ENCODE assay signal across 11 mouse cellular contexts in the genomic region with DNA sequence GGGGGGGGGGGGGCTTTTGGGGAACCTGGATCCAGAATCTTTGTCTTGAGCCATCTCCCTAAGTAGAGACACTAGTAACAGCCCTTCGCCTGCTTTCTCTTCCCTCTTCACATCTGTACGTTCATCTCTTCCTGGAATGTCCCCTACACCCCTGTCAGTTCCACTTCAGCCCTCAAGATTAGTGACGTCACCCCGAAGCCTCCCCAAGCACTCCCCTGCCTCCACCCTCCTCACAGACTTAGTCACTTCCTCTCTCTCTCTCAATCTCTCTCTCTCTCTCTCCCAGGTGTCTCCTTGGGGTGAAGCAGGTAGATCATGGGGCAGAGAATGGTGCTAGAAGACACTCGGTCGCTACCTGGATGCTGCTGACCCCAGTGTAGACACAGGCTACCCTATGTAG. TPM values are rescaled to one million over a fixed set of nuclear protein-coding genes. Genes with fewer than 3 reads are reported as not detected.
A peak's percentile ranks its signal among the peaks of the same experiment; 100 is the strongest.
DNase-seq lines count a peak whose midpoint lies in the region; ATAC-seq and TF ChIP-seq lines count a peak whose summit lies in the region.
"Had no signal": no experiment of that assay in that cellular context is flagged by ENCODE, and none has a peak within 500 bp of the region (broad histone marks: within the 10 kb centered on the region; RNA-seq: fewer than 3 reads in every experiment).

No protein-coding gene starts in this region.

- no peaks in the 10 kb centered on the region for H3K9me3 ChIP-seq in kidney, postnatal 0 days (replicated peaks; ENCODE audit: low read length)
- no peaks in the 10 kb centered on the region for H3K9me3 ChIP-seq in kidney, embryonic 16.5 days (ENCODE audit: low read length)
- no peaks in the 10 kb centered on the region for H3K9me3 ChIP-seq in MEL (replicated peaks; ENCODE audit: insufficient read depth, low read length)
- no peaks in the 10 kb centered on the region for H3K9me3 ChIP-seq in hindbrain, embryonic 16.5 days (ENCODE audit: control insufficient read depth, low read length)
- H3K9me3 ChIP-seq: embryonic facial prominence, embryonic 12.5 days had no signal

- no peak for ATAC-seq in kidney, postnatal 0 days (replicated peaks; ENCODE audit: low FRiP score, low read depth)
- ATAC-seq in kidney, embryonic 16.5 days (ENCODE audit: low FRiP score, low TSS enrichment), result no peak
- ATAC-seq in hindbrain, embryonic 16.5 days, result no peak
- ATAC-seq in monocyte, adult 5-6 weeks (replicated peaks; ENCODE audit: insufficient number of reproducible peaks, low FRiP score, low TSS enrichment, poor library complexity, severe bottlenecking), result 0 out of 2 replicates have a peak, but pooled peaks have one; percentile 25
- ATAC-seq: liver, postnatal 0 days had no signal

- H3K27ac ChIP-seq in kidney, postnatal 0 days, result peak overlapping the region; percentile 16; the same call in 1 of the 2 replicates
- no peak overlapping the region for H3K27ac ChIP-seq in kidney, embryonic 16.5 days (ENCODE audit: low read length)
- no peak overlapping the region for H3K27ac ChIP-seq in MEL (ENCODE audit: control insufficient read depth, low read depth, low read length)
- H3K27ac ChIP-seq in hindbrain, embryonic 16.5 days (ENCODE audit: low read depth, low read length), result no peak overlapping the region
- H3K27ac ChIP-seq: embryonic facial prominence, embryonic 12.5 days had no signal

- H3K4me3 ChIP-seq in kidney, postnatal 0 days (replicated peaks; ENCODE audit: low read depth, low read length), result no peak overlapping the region
- no peak overlapping the region for H3K4me3 ChIP-seq in kidney, embryonic 16.5 days (ENCODE audit: low read length)
- H3K4me3 ChIP-seq in MEL (ENCODE audit: control insufficient read depth in 1 of 2, insufficient read depth in 1 of 2, low read depth in 2 of 2, low read length in 2 of 2), result no peak overlapping the region
- no peak overlapping the region for H3K4me3 ChIP-seq in hindbrain, embryonic 16.5 days (ENCODE audit: low read length)
- H3K4me3 ChIP-seq: embryonic facial prominence, embryonic 12.5 days; myocyte had no signal

- 56% methylated on average over 6 of the region's 6 CpGs for WGBS in kidney, postnatal 0 days
- 67% methylated on average over 6 of the region's 6 CpGs for WGBS in kidney, embryonic 16.5 days
- 77% methylated on average over 6 of the region's 6 CpGs for WGBS in hindbrain, embryonic 16.5 days

- DNase-seq in kidney, postnatal 0 days (ENCODE audit: low spot score), result no peak
- DNase-seq in MEL (ENCODE audit: low read depth, low spot score), result peak; percentile 52
- no peak for DNase-seq in testis, postnatal 14 days (ENCODE audit: low spot score)
- DNase-seq in adrenal gland, postnatal 4 days (ENCODE audit: low spot score in 2 of 2), result no peak
- DNase-seq: liver, postnatal 0 days; right cerebral cortex, postnatal 4 days had no signal

- no peak overlapping the region for H3K9ac ChIP-seq in kidney, postnatal 0 days (ENCODE audit: low read depth, low read length)
- no peak overlapping the region for H3K9ac ChIP-seq in kidney, embryonic 16.5 days (replicated peaks; ENCODE audit: low read length)
- no peak overlapping the region for H3K9ac ChIP-seq in MEL (ENCODE audit: control insufficient read depth, low read depth, low read length, poor library complexity, severe bottlenecking)
- H3K9ac ChIP-seq in hindbrain, embryonic 16.5 days (ENCODE audit: low read depth, low read length), result no peak overlapping the region
- H3K9ac ChIP-seq: embryonic facial prominence, embryonic 12.5 days; liver, postnatal 0 days had no signal

- H3K27me3 ChIP-seq in kidney, postnatal 0 days (ENCODE audit: insufficient read depth, low read length), result no peaks in the 10 kb centered on the region
- H3K27me3 ChIP-seq in kidney, embryonic 16.5 days (ENCODE audit: insufficient read depth, low read length), result no peaks in the 10 kb centered on the region
- H3K27me3 ChIP-seq in MEL (ENCODE audit: control insufficient read depth in 1 of 2, insufficient read depth in 2 of 2, low read length in 2 of 2), result no peaks in the 10 kb centered on the region; a peak in 1 of 4 replicates
- H3K27me3 ChIP-seq in hindbrain, embryonic 16.5 days (replicated peaks; ENCODE audit: control insufficient read depth, insufficient read depth, low read length), result no peaks in the 10 kb centered on the region
- H3K27me3 ChIP-seq: embryonic facial prominence, embryonic 12.5 days had no signal

- TF ChIP-seq RAD21 in MEL (IDR thresholded peaks at IDR 0.05; ENCODE audit: low read depth, low read length), result no peak

- H3K4me2 ChIP-seq in kidney, postnatal 0 days (ENCODE audit: low read length), result no peak overlapping the region
- H3K4me2 ChIP-seq in kidney, embryonic 16.5 days (replicated peaks; ENCODE audit: low read depth, low read length), result no peak overlapping the region
- H3K4me2 ChIP-seq in hindbrain, embryonic 16.5 days (ENCODE audit: low read length), result peak overlapping the region; percentile 91

- no peak for TF ChIP-seq EP300 in MEL (IDR thresholded peaks at IDR 0.05; ENCODE audit: low read depth in 1 of 2, low read length in 2 of 2)

- TF ChIP-seq POLR2A in MEL (IDR thresholded peaks at IDR 0.05; ENCODE audit: control insufficient read depth in 1 of 2, insufficient read depth in 1 of 2, low read depth in 1 of 2, low read length in 2 of 2, poor library complexity in 1 of 2), result no peak

- no peaks in the 10 kb centered on the region; the same call in 1 of the 2 replicates for H3K4me1 ChIP-seq in kidney, postnatal 0 days (replicated peaks; ENCODE audit: insufficient read depth, low read length)
- peaks cover 30% of the 10 kb centered on the region for H3K4me1 ChIP-seq in kidney, embryonic 16.5 days (ENCODE audit: insufficient read depth, low read length)
- no peaks in the 10 kb centered on the region for H3K4me1 ChIP-seq in MEL (ENCODE audit: control insufficient read depth in 1 of 2, insufficient read depth in 2 of 2, low read length in 2 of 2)
- peaks cover 20% of the 10 kb centered on the region for H3K4me1 ChIP-seq in hindbrain, embryonic 16.5 days (ENCODE audit: control insufficient read depth, insufficient read depth, low read depth, low read length)

- no peaks in the 10 kb centered on the region for H3K36me3 ChIP-seq in kidney, postnatal 0 days (ENCODE audit: insufficient read depth, low read length)
- H3K36me3 ChIP-seq in kidney, embryonic 16.5 days (ENCODE audit: insufficient read depth, low read length), result no peaks in the 10 kb centered on the region
- H3K36me3 ChIP-seq in MEL (ENCODE audit: control insufficient read depth in 1 of 2, insufficient read depth in 2 of 2, low read length in 2 of 2), result no peaks in the 10 kb centered on the region
- H3K36me3 ChIP-seq in hindbrain, embryonic 16.5 days (ENCODE audit: control insufficient read depth, insufficient read depth, low read length), result peaks cover 8% of the 10 kb centered on the region; the same call in 1 of the 2 replicates

- TF ChIP-seq CTCF in kidney, postnatal 0 days (IDR thresholded peaks at IDR 0.05; ENCODE audit: low read depth), result no peak
- no peak for TF ChIP-seq CTCF in MEL (IDR thresholded peaks at IDR 0.05 in 2 of 3, conservative IDR thresholded peaks at IDR 0.05 in 1 of 3; ENCODE audit: control insufficient read depth in 1 of 3, insufficient read depth in 1 of 3, low read depth in 2 of 3, low read length in 3 of 3, poor library complexity in 1 of 3, severe bottlenecking in 1 of 3)

- H3K79me2 ChIP-seq in MEL (ENCODE audit: control insufficient read depth, insufficient read depth, low read length, poor library complexity), result no peaks in the 10 kb centered on the region

TF ChIP-seq in MEL, 35 proteins besides CTCF, POLR2A, EP300 and RAD21:
- TF ChIP-seq RCOR1 (IDR thresholded peaks at IDR 0.05; ENCODE audit: low read depth, low read length) (no peak), CHD1 (IDR thresholded peaks at IDR 0.05; ENCODE audit: low read depth, low read length) (no peak), MYC (IDR thresholded peaks at IDR 0.05; ENCODE audit: low read depth, low read length) (no peak), MAX (IDR thresholded peaks at IDR 0.05; ENCODE audit: low read length) (no peak), MAFK (IDR thresholded peaks at IDR 0.05; ENCODE audit: borderline replicate concordance, low read depth, low read length) (no peak), GATA1 (IDR thresholded peaks at IDR 0.05; ENCODE audit: low read depth, low read length) (no peak), MXI1 (IDR thresholded peaks at IDR 0.05; ENCODE audit: low read depth, low read length) (no peak), SMC3 (IDR thresholded peaks at IDR 0.05; ENCODE audit: low read depth, low read length) (no peak), ZNF384 (IDR thresholded peaks at IDR 0.05; ENCODE audit: low read depth, low read length) (no peak), BHLHE40 (IDR thresholded peaks at IDR 0.05; ENCODE audit: borderline replicate concordance, low read depth, low read length) (no peak), POLR2AphosphoS5 (IDR thresholded peaks at IDR 0.05; ENCODE audit: borderline replicate concordance, low read depth, low read length) (no peak), ZKSCAN1 (IDR thresholded peaks at IDR 0.05; ENCODE audit: low read depth, low read length) (no peak)

RNA-seq across cellular contexts. Expression of gene Castor2, which starts 3.2 kb away (rescaled TPM):
- polyA plus RNA-seq in kidney, postnatal 0 days (2015; fragmentation: Nextera tagmentation; extraction: Ambion mirVana), result 13.0 and 15.8 TPM in 2 replicates
- polyA plus RNA-seq in kidney, embryonic 16.5 days (2015; fragmentation: Nextera tagmentation; extraction: Ambion mirVana), result 14.0 and 15.2 TPM in 2 replicates
- total RNA-seq in MEL (2012; rRNA removed), result 0.46 and 0.49 TPM in 2 replicates
- polyA plus RNA-seq in MEL (2012; ENCODE audit: insufficient read depth in 1 of 2, insufficient read length in 2 of 2, low read depth in 1 of 2, low replicate concordance in 2 of 2, missing spikeins in 1 of 2), result 1 to 10 TPM in 1 of 2 experiments, not detected in 1; 1.4 TPM
- 25.3 and 30.7 TPM in 2 replicates for polyA plus RNA-seq in hindbrain, embryonic 16.5 days (2015; fragmentation: Nextera tagmentation; extraction: Ambion mirVana)
- 0.75 to 2.1 TPM (median 0.86 TPM) in 3 replicates for total RNA-seq in monocyte, adult 5-6 weeks (2017)
- 10 to 100 TPM; 16.6 to 23.7 TPM for total RNA-seq in adrenal gland, postnatal 4 days (2021)
